Mouse (Mus musculus) liver, postnatal 0 days (tissue): ENCODE measurements at regions not wholly inside any gene's neighbourhood (a gene's known extent, or its start where the extent isn't known, plus 50 kb on each side); places are given as distances from the start of the nearest gene placed in this dataset.

Source experiments
- ATAC-seq: fragments of 200-750 bp; cut with Nextera tagmentation; 2 replicates; pipeline ENCODE4 v1.8.0; 2017; ENCODE audit warnings: mild to moderate bottlenecking, moderate library complexity
- DNase-seq: peaks from one replicate; pipeline ENCODE4 v3.0.0-alpha.2; 2016
- H3K27ac ChIP-seq: fragments of 300-500 bp; sonication (generic); 2 replicates; pipeline ENCODE4 v1.5.1; 2014; ENCODE audit warnings: antibody characterized with exemption, moderate library complexity, mild to moderate bottlenecking, low read depth
- H3K27me3 ChIP-seq: fragments of 300-500 bp; sonication (generic); 2 replicates; pipeline ENCODE4 v1.6.1; 2014; ENCODE audit warnings: low read length, control low read depth, mixed read lengths; ENCODE audit not compliant: insufficient read depth
- H3K36me3 ChIP-seq: fragments of 300-500 bp; sonication (generic); replicated peaks from 2 replicates; pipeline ENCODE4 v1.6.1; 2014; ENCODE audit warnings: mild to moderate bottlenecking, control low read depth, low read length, moderate library complexity, mixed read lengths; ENCODE audit not compliant: insufficient read depth
- H3K4me1 ChIP-seq: fragments of 300-500 bp; sonication (generic); 2 replicates; pipeline ENCODE4 v1.6.1; 2014; ENCODE audit warnings: antibody characterized with exemption, mild to moderate bottlenecking, control low read depth; ENCODE audit not compliant: insufficient read depth
- H3K4me2 ChIP-seq: fragments of 300-500 bp; sonication (generic); 2 replicates; pipeline ENCODE4 v1.6.1; 2014; ENCODE audit warnings: low read depth, mild to moderate bottlenecking, low read length, moderate library complexity, mixed read lengths
- H3K4me3 ChIP-seq: fragments of 300-500 bp; sonication (generic); 2 replicates; pipeline ENCODE4 v1.5.1; 2014; ENCODE audit warnings: low read depth, low read length
- H3K9ac ChIP-seq: fragments of 300-500 bp; sonication (generic); replicated peaks from 2 replicates; pipeline ENCODE4 v1.6.1; 2014; ENCODE audit warnings: mild to moderate bottlenecking, moderate library complexity
- H3K9me3 ChIP-seq: fragments of 300-500 bp; sonication (generic); 2 replicates; pipeline ENCODE4 v1.6.1; 2016; ENCODE audit warnings: mild to moderate bottlenecking, control low read depth, low read length, mixed read lengths
- CTCF ChIP-seq: sonication (generic); IDR thresholded peaks from 2 replicates; pipeline ENCODE4 v1.5.1; 2016; ENCODE audit warnings: antibody characterized with exemption, low read depth
- EP300 ChIP-seq: IDR thresholded peaks from 2 replicates; pipeline ENCODE4 v1.6.1; 2016; ENCODE audit warnings: antibody characterized with exemption, low read depth, mild to moderate bottlenecking
- WGBS: fragments of 180-500 bp; shearing (Covaris S2); extraction: QIAGEN DNeasy Blood & Tissue Kit; methylation state at CpG from one replicate; pipeline ENCODE4 v1.1.7; 2014; ENCODE audit not compliant: insufficient replicate concordance; 5-methylcytosine and 5-hydroxymethylcytosine counted together

DNA sequence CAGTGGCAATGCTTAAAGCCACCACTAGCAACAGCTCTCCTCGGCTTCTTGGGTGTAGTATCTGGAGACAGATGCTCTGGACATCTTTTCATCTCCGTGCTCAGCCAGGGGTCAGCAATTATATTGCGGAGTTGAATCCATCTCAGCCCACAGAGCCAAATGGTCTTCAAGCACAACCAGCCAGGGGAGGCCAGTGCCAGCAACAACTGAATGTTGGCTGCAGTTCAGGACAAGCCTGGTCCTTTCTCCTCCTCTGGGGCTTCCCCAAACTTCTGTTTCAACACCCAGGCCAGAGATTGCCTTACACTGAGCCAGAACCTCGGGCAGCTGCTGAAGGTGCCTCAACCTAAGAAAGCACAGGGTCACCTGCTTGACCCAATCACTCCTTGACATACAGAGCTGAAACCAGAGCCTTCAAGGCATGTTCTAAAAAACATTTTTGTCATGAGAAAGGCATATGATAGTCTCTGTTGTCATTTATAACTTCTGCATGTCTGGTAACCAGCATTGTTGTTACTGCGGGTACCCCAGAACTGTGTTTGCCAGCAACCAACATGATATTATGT is 169.9 kb upstream of the Lef1 start:
- WGBS = 67% methylated on average over 5 of the region's 5 CpGs
- Histone ChIP-seq H3K27me3 (0 out of 2 replicates have a peak, but pooled peaks cover 3% of the 10 kb centered on the region), H3K9me3 (no peaks in the 10 kb centered on the region), H3K36me3 (no peaks in the 10 kb centered on the region), H3K4me2 (no peak overlapping the region), H3K4me1 (no peaks in the 10 kb centered on the region), H3K4me3 (no peak overlapping the region), H3K9ac (no peak overlapping the region), H3K27ac (no peak overlapping the region)
- TF ChIP-seq CTCF (no peak), EP300 (no peak)
- no peak for DNase-seq
- ATAC-seq = no peak

DNA sequence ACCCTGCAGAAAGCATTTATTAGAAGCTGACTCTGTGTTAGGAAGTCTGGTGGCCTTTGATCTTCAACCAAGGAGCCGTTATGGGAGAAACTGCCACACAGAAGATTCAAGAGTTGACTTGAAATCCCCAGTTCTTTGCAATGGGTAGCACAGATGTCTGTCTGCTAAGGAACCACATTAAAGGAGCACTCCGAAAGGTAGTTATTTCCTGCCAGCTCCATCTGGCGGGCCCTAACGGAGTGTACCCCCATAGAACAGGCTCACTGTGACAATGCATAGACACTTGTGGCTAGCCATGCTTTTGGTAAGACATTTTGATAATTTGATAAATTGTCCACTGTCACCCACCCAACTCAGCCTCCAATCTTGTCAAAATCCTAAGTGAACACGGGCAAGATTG is 173.3 kb upstream of the Lef1 start:
- H3K27me3 ChIP-seq = no peaks in the 10 kb centered on the region
- no peak overlapping the region for H3K9ac ChIP-seq
- no peak overlapping the region for H3K4me3 ChIP-seq
- H3K4me1 ChIP-seq = no peaks in the 10 kb centered on the region
- TF ChIP-seq CTCF = no peak
- no peak for TF ChIP-seq EP300
- H3K36me3 ChIP-seq = no peaks in the 10 kb centered on the region
- no peak overlapping the region for H3K27ac ChIP-seq
- no peaks in the 10 kb centered on the region for H3K9me3 ChIP-seq
- 69% methylated on average over 5 of the region's 5 CpGs for WGBS
- ATAC-seq (no peak), DNase-seq (no peak)
- H3K4me2 ChIP-seq = no peak overlapping the region

DNA sequence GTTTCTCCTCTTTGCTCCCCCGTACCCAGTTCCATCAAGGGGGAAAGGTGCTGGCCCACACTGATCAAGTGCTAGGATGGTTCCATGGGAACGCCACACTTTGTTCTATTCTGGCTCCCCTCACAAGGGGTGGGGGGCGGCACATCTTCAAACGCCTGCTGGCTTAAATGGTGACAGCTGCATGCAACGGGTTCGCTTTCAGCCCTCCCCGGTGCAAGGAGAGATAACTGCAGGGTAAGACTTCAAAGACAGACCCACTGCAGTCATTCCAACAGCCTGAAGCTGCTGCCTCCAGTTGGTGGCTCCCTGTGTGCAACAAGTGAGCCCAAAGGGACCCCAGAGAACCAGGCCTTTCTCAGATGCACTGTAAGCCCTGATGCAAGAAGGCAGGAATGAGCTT is 173.9 kb upstream of the Lef1 start:
- H3K4me3 ChIP-seq = no peak overlapping the region
- no peak overlapping the region for H3K27ac ChIP-seq
- WGBS = 49% methylated on average over 7 of the region's 7 CpGs
- H3K27me3 ChIP-seq = no peaks in the 10 kb centered on the region
- no peak for ATAC-seq
- H3K9me3 ChIP-seq = no peaks in the 10 kb centered on the region
- H3K36me3 ChIP-seq = no peaks in the 10 kb centered on the region
- no peak overlapping the region for H3K4me2 ChIP-seq
- no peak for DNase-seq
- TF ChIP-seq CTCF = no peak
- no peak for TF ChIP-seq EP300
- no peak overlapping the region for H3K9ac ChIP-seq
- H3K4me1 ChIP-seq = no peaks in the 10 kb centered on the region

DNA sequence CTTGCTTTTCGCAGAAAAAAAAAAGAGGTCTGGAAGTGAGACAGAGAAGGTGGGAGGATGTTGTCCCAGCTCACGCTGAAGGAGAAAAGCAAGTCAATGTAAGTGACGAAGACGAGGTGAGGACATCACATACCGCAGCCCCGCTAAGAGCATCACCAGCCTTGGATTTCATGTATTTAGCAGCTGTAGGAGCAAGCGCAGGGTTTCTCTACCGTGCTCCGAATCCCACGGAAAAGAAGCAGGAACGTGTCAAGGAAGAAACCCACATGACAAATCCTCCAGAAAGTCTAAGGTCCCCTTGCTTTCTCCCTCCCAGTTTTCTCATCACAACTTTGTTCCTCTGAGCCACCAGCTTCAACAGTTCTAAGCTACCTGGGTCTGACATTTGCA is 174.3 kb upstream of the Lef1 start:
- Histone ChIP-seq H3K4me1 (no peaks in the 10 kb centered on the region), H3K9me3 (no peaks in the 10 kb centered on the region), H3K36me3 (no peaks in the 10 kb centered on the region), H3K4me2 (no peak overlapping the region), H3K9ac (no peak overlapping the region), H3K4me3 (no peak overlapping the region), H3K27me3 (no peaks in the 10 kb centered on the region), H3K27ac (no peak overlapping the region)
- 71% methylated on average over 11 of the region's 11 CpGs for WGBS
- no peak for ATAC-seq
- TF ChIP-seq CTCF = no peak
- TF ChIP-seq EP300 = no peak
- no peak for DNase-seq

DNA sequence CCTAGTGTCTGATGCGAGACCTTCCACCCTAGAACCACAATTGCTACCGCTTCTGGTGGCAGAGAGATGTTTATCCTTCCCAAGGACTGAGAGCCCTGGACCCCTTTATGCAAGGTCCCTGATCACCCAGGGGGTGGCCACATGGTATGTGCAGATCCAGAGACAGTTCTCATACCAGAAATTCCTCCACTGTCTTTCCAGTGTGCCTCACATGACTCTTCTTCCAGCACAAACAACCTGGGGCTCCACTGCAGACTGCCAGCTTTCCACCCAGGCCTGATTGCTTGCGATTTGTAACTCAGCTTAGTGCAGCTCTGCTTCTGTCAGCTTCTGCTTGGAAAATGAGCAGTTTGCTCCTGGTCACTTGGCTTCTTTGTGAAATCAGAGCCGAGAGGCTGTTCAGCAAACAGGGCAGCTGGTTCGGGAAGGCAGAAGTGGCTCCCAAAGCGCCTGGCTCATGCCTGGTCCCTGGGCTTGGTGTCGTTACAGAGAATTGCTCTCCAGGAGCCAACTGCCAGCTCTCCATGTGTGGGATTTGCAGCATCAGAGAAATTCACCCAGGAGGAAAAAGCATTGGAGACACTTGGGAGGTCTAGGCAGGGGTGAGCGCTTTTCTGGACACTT is 174.9 kb upstream of the Lef1 start:
- Histone ChIP-seq H3K4me1 (no peaks in the 10 kb centered on the region), H3K36me3 (no peaks in the 10 kb centered on the region), H3K9ac (no peak overlapping the region), H3K4me3 (no peak overlapping the region), H3K9me3 (no peaks in the 10 kb centered on the region), H3K27ac (no peak overlapping the region), H3K27me3 (no peaks in the 10 kb centered on the region), H3K4me2 (no peak overlapping the region)
- DNase-seq (no peak), ATAC-seq (no peak)
- TF ChIP-seq CTCF (no peak), EP300 (no peak)
- 57% methylated on average over 8 of the region's 8 CpGs for WGBS

DNA sequence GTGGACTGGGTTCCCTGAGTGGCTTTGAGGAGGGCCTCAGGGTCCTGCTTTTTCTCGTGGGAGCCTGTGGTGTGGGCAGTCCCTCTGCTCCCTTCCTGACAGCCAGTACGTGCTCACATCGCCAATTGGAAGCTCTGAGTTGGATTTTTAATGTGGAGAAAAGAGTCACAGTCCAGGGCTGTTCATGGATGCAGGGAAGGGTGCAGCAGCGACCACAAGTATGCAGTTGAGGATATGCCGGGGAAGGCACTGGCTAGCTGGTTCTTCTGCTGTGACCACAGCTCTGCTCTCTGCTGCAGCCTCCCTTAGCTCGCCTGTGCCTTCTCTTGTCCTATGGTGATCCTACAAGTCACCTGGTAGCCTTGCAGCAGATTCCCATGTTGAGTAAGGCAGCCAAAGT is 177.5 kb upstream of the Lef1 start:
- TF ChIP-seq EP300 (no peak), CTCF (no peak)
- Histone ChIP-seq H3K4me1 (no peaks in the 10 kb centered on the region), H3K27ac (no peak overlapping the region), H3K27me3 (no peaks in the 10 kb centered on the region), H3K36me3 (no peaks in the 10 kb centered on the region), H3K4me3 (no peak overlapping the region), H3K4me2 (no peak overlapping the region), H3K9ac (no peak overlapping the region), H3K9me3 (no peaks in the 10 kb centered on the region)
- DNase-seq (no peak), ATAC-seq (no peak)
- WGBS = 55% methylated on average over 6 of the region's 6 CpGs
